Mouse (Mus musculus): Measurements from ENCODE around the gene Slc2a4. TPM values are rescaled to one million over a fixed set of nuclear protein-coding genes. Genes with fewer than 3 reads are reported as not detected.
"Not testable (repeated sequence)": the region's sequence is repeated elsewhere in the genome, so short reads cannot be mapped to it uniquely, and the experiment has no call there.

Gene Slc2a4
- polyA plus RNA-seq, 1 experiment from 2014 or later = 7.7 TPM

GRCm38 (mm10) chr11:69934681-69935080 is 13.3 kb downstream of the Slc2a4 start:
- H3K27me3 ChIP-seq (ENCODE audit: insufficient read depth, low read length) = peaks cover 52% of the 10 kb centered on the region
- peak overlapping the region; percentile 50; the same call in 1 of the 2 replicates for H3K4me3 ChIP-seq (ENCODE audit: low read depth, low read length)
- no peak overlapping the region; the same call in 1 of the 2 replicates for H3K9ac ChIP-seq (replicated peaks)
- ATAC-seq = no peak
- no peak overlapping the region for H3K27ac ChIP-seq (ENCODE audit: low read depth)
- TF ChIP-seq EP300 (IDR thresholded peaks at IDR 0.05; ENCODE audit: low read depth) (no peak), CTCF (IDR thresholded peaks at IDR 0.05; ENCODE audit: low read depth) (no peak)
- WGBS (ENCODE audit: insufficient replicate concordance) = 16% methylated on average over 6 of the region's 6 CpGs
- peak overlapping the region; percentile 62 for H3K4me2 ChIP-seq (ENCODE audit: low read depth, low read length)
- no peaks in the 10 kb centered on the region for H3K36me3 ChIP-seq (replicated peaks; ENCODE audit: insufficient read depth, low read length)
- no peak for DNase-seq
- H3K9me3 ChIP-seq (ENCODE audit: low read length) = no peaks in the 10 kb centered on the region
- peaks cover 21% of the 10 kb centered on the region for H3K4me1 ChIP-seq (ENCODE audit: insufficient read depth)

GRCm38 (mm10) chr11:69934169-69934568 is 13.8 kb downstream of the Slc2a4 start:
- Histone ChIP-seq H3K9me3 (ENCODE audit: low read length) (no peaks in the 10 kb centered on the region), H3K27me3 (ENCODE audit: insufficient read depth, low read length) (peaks cover 50% of the 10 kb centered on the region), H3K36me3 (replicated peaks; ENCODE audit: insufficient read depth, low read length) (no peaks in the 10 kb centered on the region), H3K27ac (ENCODE audit: low read depth) (no peak overlapping the region), H3K4me2 (ENCODE audit: low read depth, low read length) (peak overlapping the region; percentile 62), H3K9ac (replicated peaks) (no peak overlapping the region; the same call in 1 of the 2 replicates), H3K4me3 (ENCODE audit: low read depth, low read length) (peak overlapping the region; percentile 19; the same call in 1 of the 2 replicates), H3K4me1 (ENCODE audit: insufficient read depth) (peaks cover 21% of the 10 kb centered on the region)
- ATAC-seq (peak; percentile 71), DNase-seq (peak; percentile 96)
- WGBS (ENCODE audit: insufficient replicate concordance) = 2% methylated on average over 18 of the region's 18 CpGs
- peak; percentile 97 for TF ChIP-seq CTCF (IDR thresholded peaks at IDR 0.05; ENCODE audit: low read depth)
- no peak for TF ChIP-seq EP300 (IDR thresholded peaks at IDR 0.05; ENCODE audit: low read depth)

- no peak overlapping the region for H3K27ac ChIP-seq (ENCODE audit: low read depth)
- WGBS (ENCODE audit: insufficient replicate concordance) = 60% methylated on average over 4 of the region's 4 CpGs
Measured at GRCm38 (mm10) chr11:69933066-69933465, 14.9 kb downstream of the Slc2a4 start.

GRCm38 (mm10) chr11:69932254-69932653 is 15.7 kb downstream of the Slc2a4 start:
- 37% methylated on average over 3 of the region's 3 CpGs for WGBS (ENCODE audit: insufficient replicate concordance)
- H3K4me3 ChIP-seq (ENCODE audit: low read depth, low read length) = no peak overlapping the region
- peaks cover 31% of the 10 kb centered on the region for H3K27me3 ChIP-seq (ENCODE audit: insufficient read depth, low read length)
- no peaks in the 10 kb centered on the region for H3K9me3 ChIP-seq (ENCODE audit: low read length)
- H3K4me2 ChIP-seq (ENCODE audit: low read depth, low read length) = no peak overlapping the region
- H3K9ac ChIP-seq (replicated peaks) = no peak overlapping the region
- peak overlapping the region; percentile 68; the same call in 1 of the 2 replicates for H3K27ac ChIP-seq (ENCODE audit: low read depth)
- peaks cover 21% of the 10 kb centered on the region for H3K4me1 ChIP-seq (ENCODE audit: insufficient read depth)
- no peaks in the 10 kb centered on the region for H3K36me3 ChIP-seq (replicated peaks; ENCODE audit: insufficient read depth, low read length)
- TF ChIP-seq CTCF (IDR thresholded peaks at IDR 0.05; ENCODE audit: low read depth) = peak; percentile 51
- no peak for TF ChIP-seq EP300 (IDR thresholded peaks at IDR 0.05; ENCODE audit: low read depth)
- ATAC-seq = no peak
- peak; percentile 17 for DNase-seq

More at GRCm38 (mm10) chr11:69933066-69933465, 14.9 kb downstream of the Slc2a4 start:
- TF ChIP-seq CTCF (IDR thresholded peaks at IDR 0.05; ENCODE audit: low read depth) = no peak
- TF ChIP-seq EP300 (IDR thresholded peaks at IDR 0.05; ENCODE audit: low read depth) = no peak
- no peaks in the 10 kb centered on the region for H3K9me3 ChIP-seq (ENCODE audit: low read length)
- H3K4me3 ChIP-seq (ENCODE audit: low read depth, low read length) = no peak overlapping the region
- H3K27me3 ChIP-seq (ENCODE audit: insufficient read depth, low read length) = peaks cover 39% of the 10 kb centered on the region
- no peak overlapping the region for H3K9ac ChIP-seq (replicated peaks)
- no peaks in the 10 kb centered on the region for H3K36me3 ChIP-seq (replicated peaks; ENCODE audit: insufficient read depth, low read length)
- DNase-seq = no peak
- peaks cover 21% of the 10 kb centered on the region for H3K4me1 ChIP-seq (ENCODE audit: insufficient read depth)
- no peak for ATAC-seq
- no peak overlapping the region for H3K4me2 ChIP-seq (ENCODE audit: low read depth, low read length)

- Histone ChIP-seq H3K9ac (replicated peaks) (no peak overlapping the region; the same call in 1 of the 2 replicates), H3K4me1 (ENCODE audit: insufficient read depth) (peaks cover 21% of the 10 kb centered on the region), H3K36me3 (replicated peaks; ENCODE audit: insufficient read depth, low read length) (no peaks in the 10 kb centered on the region), H3K4me3 (ENCODE audit: low read depth, low read length) (no peak overlapping the region), H3K4me2 (ENCODE audit: low read depth, low read length) (0 out of 2 replicates have a peak overlapping the region, but pooled peaks have one; percentile 5), H3K27me3 (ENCODE audit: insufficient read depth, low read length) (peaks cover 26% of the 10 kb centered on the region), H3K9me3 (ENCODE audit: low read length) (no peaks in the 10 kb centered on the region), H3K27ac (ENCODE audit: low read depth) (peak overlapping the region; percentile 68)
- TF ChIP-seq CTCF (IDR thresholded peaks at IDR 0.05; ENCODE audit: low read depth) (no peak), EP300 (IDR thresholded peaks at IDR 0.05; ENCODE audit: low read depth) (no peak)
- DNase-seq (no peak), ATAC-seq (no peak)
- WGBS (ENCODE audit: insufficient replicate concordance) = 39% methylated on average over 8 of the region's 8 CpGs
Measured at GRCm38 (mm10) chr11:69931769-69932168, 16.2 kb downstream of the Slc2a4 start.

GRCm38 (mm10) chr11:69930967-69931537 is 16.9 kb downstream of the Slc2a4 start:
- H3K4me2 ChIP-seq (ENCODE audit: low read depth, low read length) = peak overlapping the region; percentile 27; the same call in 1 of the 2 replicates
- 0 out of 2 replicates have a peak, but pooled peaks have one; percentile 14 for ATAC-seq
- H3K4me3 ChIP-seq (ENCODE audit: low read depth, low read length) = no peak overlapping the region
- H3K4me1 ChIP-seq (ENCODE audit: insufficient read depth) = peaks cover 17% of the 10 kb centered on the region
- H3K27ac ChIP-seq (ENCODE audit: low read depth) = peak overlapping the region; percentile 59
- no peaks in the 10 kb centered on the region for H3K9me3 ChIP-seq (ENCODE audit: low read length)
- peak; percentile 28 for DNase-seq
- no peak overlapping the region for H3K9ac ChIP-seq (replicated peaks)
- 48% methylated on average over 3 of the region's 3 CpGs for WGBS (ENCODE audit: insufficient replicate concordance)
- TF ChIP-seq CTCF (IDR thresholded peaks at IDR 0.05; ENCODE audit: low read depth) (no peak), EP300 (IDR thresholded peaks at IDR 0.05; ENCODE audit: low read depth) (no peak)
- peaks cover 19% of the 10 kb centered on the region for H3K27me3 ChIP-seq (ENCODE audit: insufficient read depth, low read length)
- H3K36me3 ChIP-seq (replicated peaks; ENCODE audit: insufficient read depth, low read length) = no peaks in the 10 kb centered on the region

- H3K27me3 ChIP-seq (ENCODE audit: insufficient read depth, low read length) = peaks cover 10% of the 10 kb centered on the region
- H3K4me2 ChIP-seq (ENCODE audit: low read depth, low read length); H3K36me3 ChIP-seq (replicated peaks; ENCODE audit: insufficient read depth, low read length); ATAC-seq; H3K9ac ChIP-seq (replicated peaks); H3K27ac ChIP-seq (ENCODE audit: low read depth); H3K4me1 ChIP-seq (ENCODE audit: insufficient read depth); DNase-seq; H3K9me3 ChIP-seq (ENCODE audit: low read length); H3K4me3 ChIP-seq (ENCODE audit: low read depth, low read length): not testable (repeated sequence)
- WGBS (ENCODE audit: insufficient replicate concordance) = 79% methylated on average over 8 of the region's 8 CpGs
Measured at GRCm38 (mm10) chr11:69930176-69930575, 17.8 kb downstream of the Slc2a4 start.
